Mouse (Mus musculus): ENCODE measurements around the gene Axin1.
A peak's percentile ranks its signal among the peaks of the same experiment; 100 is the strongest.
"Not testable (repeated sequence)": the region's sequence is repeated elsewhere in the genome, so short reads cannot be mapped to it uniquely, and the experiment has no call there.

The Axin1 gene

DNA sequence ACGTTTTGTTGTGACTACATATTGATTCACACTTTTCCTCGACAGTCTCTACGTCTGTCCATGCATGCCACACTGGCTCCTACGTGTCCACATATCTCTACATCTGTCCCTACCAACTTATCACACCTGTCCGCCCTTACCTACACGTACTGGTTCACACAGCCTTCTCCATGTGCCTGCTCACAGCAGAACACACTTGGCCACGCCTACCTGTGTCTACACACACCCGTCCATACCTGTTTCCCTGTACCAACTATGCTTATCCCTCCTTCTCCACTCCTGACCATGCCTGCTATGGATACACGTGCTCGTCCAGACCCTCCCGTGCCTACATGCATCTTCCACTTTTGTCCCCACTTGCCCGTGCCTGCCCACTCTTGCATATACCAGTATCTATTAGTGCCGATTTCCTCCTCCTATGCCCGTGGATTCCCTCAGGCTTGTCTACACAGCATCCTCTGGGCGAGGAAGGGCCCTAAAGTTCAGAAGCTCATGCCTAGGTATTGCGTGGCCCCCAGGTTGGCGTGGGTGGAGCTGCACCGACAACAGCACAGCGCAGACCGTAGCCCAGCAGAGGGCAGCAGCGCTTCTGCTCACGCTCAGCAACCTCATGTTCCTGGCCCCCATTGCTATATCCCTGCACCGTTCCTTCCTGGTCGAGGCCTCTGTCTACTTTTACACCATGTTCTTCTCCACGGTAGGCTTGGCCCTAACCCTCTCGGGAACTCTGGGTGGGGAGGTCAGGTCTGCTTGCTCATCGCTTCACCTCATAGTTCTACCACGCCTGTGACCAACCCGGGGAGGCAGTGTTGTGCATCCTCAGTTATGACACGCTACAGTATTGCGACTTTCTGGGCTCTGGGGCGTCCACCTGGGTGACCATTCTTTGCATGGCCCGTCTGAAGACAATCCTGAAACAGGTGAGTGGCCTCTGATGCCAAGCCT is 18.4 kb upstream of the Axin1 start:
- DNase-seq (ENCODE audit: low spot score): no peak

DNA sequence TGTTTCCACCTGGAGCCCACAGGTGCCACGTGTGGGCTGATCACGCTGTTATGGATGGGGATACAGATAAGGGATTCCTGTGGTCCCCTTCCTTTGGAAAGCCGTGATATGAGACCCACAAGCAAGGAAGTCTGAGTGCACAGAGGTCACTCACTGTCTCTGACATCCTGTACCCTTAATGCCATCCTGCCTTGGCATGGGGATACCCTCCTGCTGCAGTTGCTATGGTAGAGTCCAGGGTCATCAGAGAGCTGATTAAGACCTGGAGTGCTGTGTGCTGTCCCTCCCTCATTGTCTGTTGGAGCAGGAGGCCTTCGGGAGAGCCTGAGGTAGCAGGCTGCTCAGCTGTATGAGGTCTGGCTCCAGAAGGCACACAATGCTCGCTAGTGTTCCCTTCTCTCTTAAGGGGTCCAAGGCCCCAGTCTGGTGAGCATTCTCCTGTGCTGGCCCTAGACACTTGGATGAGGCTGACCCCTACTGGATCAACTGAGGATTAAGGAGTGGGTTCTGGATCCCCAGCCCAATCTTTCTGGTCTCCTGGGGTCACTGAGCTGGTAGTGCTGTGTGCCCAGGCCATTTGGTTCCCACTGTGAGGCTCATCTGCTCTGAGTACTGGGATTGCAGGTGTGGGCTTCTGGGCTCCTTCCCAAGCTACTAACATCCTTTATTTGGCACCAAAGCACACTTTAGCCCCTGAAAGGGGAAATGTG is 15.9 kb upstream of the Axin1 start:
- no peak for DNase-seq (ENCODE audit: low spot score)

DNA sequence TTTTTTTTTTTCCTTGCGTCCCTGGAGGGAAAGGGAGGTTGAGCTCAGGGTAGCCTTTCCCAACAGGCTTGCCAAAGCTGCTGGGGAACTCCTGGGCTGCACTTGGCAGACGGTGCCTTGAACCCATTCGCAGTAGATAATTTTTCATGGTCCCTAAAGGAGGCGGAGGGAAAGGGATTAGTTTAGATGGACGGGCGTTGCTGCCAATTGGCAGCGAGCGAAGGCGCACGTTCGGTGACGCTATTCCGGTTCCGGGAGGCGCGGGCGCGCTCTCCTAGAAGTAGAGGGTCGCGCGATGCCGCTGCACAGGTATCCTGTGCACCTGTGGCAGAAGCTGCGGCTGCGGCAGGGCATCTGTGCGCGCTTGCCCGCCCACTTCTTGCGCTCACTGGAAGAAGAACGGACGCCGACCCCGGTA is 15.2 kb upstream of the Axin1 start, which contains the start of gene Mrpl28:
Mrpl28 (plus strand) TSS at position 234 of the 418 bp plus-strand sequence.
- peak; percentile 83 for DNase-seq (ENCODE audit: low spot score)

DNA sequence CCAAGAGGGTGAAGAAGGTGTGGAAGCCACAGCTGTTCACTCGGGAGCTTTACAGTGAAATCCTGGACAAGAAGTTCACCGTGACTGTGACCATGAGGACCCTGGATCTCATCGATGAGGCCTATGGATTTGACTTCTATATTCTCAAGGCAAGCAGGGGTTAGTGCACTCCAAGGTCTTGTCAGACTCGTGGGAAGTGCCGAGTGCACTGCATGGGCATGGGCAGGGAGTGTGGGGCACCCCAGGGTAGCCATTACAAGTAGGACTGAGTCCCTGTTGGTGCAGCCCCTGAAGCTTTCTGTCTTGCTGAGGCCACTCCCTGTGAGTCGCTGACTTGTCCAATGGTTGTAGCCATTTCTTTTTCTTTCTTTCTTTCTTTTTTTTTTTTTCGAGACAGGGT is 13.9 kb upstream of the Axin1 start:
- DNase-seq (ENCODE audit: low spot score): no peak

DNA sequence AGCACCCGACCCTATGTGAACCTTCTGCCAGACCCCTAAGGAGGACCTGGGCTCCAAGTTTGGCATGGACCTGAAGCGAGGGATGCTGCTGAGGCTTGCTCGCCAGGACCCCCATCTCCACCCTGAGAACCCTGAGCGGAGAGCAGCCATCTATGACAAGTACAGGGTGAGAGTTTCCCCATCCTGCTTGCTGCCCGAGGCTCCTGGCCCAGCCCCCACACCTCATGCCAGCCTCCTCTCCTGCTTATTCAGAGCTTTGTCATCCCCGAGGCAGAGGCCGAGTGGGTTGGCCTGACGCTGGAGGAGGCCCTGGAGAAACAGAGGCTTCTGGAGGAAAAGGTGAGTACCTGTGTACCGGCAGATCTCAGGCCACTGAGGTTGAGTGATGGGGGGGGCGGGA is 13.3 kb upstream of the Axin1 start:
- DNase-seq (ENCODE audit: low spot score): no peak

DNA sequence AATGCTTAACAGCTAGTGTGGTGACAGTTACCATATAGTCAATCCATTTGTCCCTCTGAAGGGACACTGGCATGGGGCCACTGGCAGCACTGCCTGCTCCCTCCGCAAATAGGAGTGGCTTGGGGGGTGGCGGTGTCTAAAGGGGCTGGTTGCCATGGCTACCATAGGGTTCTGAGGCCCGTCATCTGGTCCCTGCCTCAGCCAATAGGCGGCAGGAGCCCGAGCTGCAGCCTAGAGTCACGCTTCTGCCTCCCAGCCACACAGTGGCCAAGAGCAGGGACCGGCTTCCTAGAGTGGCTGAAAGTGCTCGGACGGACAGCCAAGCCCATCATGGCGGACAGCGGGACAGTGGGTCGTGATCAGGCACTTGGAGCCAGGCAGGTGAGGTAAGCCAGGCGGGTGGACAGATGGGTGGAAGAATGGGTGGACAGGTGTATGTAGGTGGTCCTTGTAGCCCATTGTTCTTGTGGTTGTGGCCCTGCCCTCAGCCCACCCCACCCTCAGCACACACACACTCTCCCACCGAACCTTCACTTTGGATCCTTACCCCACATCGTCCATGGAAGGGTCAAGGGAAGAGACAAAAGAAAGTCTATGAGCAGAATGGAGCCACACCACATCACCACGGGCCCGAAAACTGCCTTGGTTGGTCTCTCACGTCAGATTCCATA is 7.3 kb upstream of the Axin1 start:
- DNase-seq (ENCODE audit: low spot score): no peak

DNA sequence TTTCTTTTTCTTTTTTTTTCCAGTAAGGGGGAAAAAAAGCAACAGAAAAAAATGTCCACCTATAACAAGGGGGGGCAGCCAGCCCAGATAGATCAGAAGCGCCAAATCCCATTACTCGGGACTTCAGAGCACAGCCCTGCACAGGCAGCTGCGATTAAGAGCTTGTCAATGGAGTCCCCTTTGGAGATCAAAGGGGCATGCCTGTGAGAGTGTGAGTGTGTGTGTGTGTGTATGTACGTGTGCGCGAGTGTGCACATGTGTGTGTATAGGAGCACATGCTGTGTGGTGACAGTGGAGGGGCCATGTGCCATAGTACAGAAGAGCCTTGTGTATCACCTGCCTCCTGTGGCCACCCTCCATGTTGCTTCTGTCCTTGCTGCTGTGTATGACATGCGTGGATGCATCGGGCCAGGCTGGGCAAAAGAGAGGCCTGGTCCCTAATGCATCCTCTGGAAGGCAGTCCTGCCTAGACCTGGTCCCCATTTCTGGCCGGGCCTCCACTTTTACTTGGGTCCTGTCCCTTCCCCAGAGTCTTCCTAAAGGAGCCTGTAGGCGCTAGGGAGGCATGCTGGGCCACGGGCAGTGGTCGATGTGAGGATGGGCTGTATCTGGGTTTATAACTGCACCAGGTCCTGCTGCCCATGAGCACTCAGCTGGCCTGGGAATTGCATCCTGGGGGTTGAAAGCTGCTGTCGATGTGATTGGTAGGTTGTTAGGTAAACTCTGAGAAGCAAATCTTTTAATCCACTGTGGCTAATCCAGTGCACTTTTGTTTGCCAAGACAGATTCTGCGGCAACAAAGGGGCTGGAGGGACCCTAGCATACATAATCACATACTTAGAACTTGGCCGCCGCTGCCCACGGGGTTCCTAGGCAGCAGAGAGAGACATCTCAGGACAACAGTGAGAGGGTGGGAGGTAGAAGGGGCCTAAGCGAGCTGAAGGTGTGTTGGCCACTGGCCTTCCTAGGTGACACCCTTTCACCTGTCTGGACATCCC is 6.3 kb upstream of the Axin1 start:
- no peak for DNase-seq (ENCODE audit: low spot score)

DNA sequence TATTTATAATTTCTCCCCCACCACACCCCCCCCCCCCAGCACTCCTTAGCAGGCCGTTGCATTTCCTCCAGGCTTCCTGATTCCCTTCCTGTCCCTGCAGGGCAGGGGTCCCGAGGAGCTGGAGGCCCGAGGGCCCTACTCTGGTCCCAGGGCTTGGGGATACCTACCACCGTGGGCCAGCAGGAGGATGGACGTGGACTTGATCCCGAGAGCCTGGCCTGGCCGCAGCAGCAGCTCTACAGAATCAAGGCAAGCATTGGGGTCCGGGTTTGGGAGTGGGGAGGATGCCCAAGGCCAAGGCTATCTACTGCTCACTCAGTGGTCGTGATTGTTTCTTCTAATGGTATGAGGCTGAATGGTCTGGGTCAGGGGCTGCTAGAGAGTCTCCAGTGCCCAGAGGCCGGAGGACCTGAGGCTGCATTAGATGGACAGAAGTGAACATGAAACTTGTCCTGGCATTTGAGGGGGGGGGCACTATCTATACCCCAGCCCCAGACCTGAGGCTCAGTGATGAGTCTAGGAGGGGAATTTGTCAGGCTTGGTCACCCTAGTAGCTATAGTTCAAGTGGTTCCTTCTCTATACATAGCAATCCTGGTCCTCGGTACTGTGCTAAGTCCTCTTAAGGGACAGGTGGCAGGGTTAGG is 1.3 kb upstream of the Axin1 start:
- DNase-seq (ENCODE audit: low spot score): no peak

DNA sequence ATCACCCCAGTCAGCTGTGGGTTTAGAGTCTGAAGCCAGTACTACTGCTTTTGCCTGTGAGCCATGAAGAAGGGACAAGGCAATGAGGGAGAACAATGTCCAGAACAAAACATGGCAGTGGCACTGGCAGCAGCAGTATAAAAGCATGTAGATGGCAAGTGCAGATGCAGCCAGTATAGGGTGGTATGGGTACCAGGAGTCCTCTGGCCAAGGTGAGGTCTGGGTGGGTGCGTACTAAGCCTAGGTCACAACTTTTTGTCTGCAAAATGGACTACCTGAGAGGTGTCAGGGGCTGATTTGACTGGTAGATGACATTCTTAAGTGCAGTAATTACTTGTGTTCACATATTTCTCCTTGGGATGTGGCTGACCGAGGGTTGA is 747 bp upstream of the Axin1 start:
- no peak for DNase-seq (ENCODE audit: low spot score)

DNA sequence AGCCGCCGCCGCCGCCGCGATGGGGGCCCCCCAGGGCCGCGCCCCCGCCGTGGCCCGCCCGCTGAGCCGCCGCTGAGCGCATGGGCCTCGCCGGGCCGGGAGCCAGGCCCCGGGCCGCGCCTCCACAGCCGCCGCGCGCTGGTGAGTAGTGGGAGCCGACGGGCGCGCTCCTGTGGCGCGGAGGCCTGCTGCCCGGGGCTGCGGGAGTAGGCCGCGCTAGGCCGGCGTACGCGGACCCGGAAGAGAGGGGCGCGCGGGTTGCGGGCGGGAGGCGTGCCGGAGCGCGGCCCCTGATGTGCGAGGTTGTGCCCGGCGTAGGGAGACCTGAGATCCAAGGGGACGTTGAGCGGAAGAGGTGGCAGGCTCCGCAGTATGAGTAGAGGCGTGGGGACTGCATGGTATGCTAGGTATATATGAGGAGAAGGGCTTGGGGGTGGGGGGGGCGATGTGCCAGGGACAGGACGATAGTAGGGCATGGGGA is 453 bp downstream of the Axin1 start:
- DNase-seq (ENCODE audit: low spot score): peak; percentile 32

DNA sequence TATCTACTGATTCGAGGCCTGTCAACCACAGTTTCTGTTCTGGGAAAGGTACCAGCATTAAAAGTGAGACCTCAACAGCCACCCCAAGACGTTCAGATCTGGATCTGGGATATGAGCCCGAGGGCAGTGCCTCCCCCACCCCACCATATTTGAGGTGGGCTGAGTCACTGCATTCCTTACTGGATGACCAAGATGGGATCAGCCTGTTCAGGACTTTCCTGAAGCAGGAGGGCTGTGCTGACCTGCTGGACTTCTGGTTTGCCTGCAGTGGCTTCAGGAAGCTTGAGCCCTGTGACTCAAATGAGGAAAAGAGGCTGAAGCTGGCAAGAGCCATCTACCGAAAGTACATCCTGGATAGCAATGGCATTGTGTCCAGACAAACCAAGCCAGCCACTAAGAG is 4.3 kb downstream of the Axin1 start:
- DNase-seq (ENCODE audit: low spot score): no peak

DNA sequence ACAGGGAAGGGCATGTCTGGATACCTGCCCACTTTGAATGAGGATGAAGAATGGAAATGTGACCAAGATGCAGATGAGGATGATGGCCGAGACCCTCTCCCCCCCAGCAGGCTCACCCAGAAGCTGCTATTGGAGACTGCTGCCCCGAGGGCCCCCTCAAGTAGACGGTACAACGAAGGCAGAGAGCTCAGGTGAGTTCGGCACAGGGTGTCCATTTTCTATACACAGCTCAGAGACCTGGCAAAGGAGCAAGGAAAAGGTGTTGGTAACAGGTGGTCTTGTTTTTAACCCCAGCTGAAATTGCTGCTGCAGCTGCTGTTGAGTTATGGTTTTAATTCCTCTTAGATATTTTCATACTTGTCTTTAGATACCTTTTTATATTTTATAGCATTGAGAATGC is 4.9 kb downstream of the Axin1 start:
- DNase-seq (ENCODE audit: low spot score): no peak

DNA sequence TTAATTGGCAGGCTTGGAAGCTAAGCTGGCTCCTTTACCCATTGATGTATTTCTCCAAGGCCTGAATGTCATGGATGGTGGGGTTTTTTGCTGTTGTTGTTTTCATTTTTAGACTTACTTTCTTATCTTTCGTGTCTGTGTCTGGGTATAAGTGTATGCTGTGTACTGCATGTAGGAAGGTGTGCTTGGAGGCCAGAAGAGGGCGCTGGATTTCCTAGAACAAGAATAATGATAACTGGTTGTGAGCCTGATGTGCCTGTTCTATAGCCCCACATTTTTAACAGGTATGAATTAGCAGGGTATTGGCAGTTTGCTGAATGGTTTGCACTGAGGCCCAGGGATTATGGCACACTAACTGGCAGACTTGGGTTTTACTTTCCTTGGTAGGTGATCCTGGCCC is 10.6 kb downstream of the Axin1 start:
- DNase-seq (ENCODE audit: low spot score): no peak

DNA sequence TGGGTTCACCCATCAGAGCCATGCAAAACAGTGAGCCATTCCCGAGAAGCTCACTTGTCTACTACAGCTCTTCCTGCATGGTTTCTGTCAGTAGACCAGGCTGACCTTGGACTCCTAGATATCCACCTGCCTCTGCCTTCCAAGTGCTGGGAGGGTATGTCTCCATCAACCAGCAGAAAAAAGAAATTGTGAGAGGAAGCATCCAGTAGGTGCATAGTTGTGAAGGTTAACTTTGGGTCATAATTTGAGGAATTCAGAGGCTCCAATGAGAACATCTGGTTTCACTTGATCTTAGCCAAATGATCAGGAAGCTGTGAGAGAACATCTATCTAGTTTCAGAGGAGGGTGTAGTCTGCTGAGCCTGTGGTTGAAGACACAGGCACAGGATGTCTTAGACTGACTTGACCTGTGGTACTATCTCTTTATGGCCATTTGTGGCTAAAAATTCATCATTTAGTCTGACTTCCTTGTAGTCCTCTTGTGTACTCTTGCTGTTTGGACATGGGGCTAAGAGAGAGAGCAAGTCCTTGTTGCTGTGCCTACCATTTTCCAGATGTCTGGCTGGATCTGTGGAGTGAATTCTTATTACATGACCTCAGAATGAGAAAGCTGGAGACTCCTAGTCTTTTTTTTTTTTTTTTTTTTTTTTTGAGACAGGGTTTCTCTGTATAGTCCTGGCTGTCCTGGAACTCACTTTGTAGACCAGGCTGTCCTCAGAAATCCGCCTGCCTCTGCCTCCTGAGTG is 13.6 kb downstream of the Axin1 start:
- DNase-seq (ENCODE audit: low spot score): no peak

DNA sequence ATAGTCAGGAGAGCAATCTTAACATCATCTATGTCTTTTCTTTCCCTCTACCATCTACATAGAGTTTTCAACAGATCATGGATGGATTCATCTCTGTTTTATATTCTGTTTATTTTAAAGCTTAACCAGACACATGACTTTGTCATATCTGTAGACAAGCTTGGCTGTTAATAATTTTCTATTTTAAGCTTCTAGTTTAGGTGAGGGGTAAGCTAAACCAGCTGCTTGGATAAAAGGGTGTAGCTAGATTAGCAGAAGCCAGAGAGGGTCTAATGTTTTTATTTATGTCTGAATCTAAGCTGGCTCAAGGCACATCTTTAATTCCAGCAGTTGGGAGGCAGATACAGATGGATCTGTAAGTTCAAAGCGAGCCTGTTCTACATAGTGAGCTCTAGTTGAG is 24.2 kb downstream of the Axin1 start:
- DNase-seq (ENCODE audit: low spot score): no peak

DNA sequence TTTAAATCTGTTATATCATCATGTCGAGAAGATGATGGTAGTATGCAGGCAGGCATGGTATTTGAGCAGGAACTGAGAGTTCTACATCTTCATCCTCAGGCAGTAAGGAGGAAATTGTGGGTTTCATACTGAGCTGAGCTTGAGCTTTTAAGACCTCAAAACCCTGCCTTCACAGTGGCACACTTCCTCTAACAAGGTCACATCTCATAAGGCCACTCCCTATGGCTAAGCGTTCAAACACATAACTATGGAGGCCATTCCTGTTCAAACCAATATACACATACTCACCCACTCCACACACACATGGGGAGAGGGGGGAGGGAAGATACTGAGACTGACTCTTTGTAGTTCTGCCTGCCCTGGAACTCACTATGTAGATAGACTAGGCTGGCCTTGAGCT is 29.6 kb downstream of the Axin1 start:
- DNase-seq (ENCODE audit: low spot score): no peak

DNA sequence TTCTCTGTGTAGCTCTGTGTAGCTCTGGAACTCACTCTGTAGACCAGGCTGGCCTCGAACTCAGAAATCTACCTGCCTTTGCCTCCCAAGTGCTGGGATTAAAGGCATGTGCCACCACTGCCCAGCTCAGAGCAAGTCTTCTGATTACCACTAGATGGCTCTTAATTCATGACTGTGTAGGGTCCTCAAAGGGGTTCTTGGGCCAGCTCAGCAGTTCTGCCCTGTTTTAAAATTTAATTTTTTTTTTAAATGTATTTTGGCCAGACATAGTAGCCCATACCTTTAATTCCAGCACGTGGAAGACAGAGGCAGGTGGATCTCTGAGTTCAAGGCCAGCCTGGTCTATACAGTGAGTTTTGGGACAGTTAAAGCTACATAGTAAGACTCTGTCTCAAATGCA is 36.8 kb downstream of the Axin1 start:
- DNase-seq (ENCODE audit: low spot score): not testable (repeated sequence)

DNA sequence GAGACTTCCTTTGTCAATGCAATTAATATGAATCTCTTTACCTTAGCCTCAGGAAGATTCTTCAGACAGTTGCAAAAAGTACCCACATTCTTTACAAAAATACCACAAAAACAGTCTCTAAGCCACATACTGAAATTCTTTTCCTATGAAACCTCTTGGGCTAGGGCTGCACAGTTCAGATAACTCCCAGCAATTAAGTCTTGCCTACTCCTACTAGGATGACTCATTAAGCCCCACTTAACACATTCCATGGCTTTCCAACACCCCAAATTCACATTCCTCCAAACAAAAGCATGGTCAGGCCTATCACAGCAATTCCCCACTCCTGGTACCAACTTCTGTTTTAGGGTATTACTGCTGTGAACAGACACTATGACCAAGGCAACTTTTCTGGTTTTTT is 40.1 kb downstream of the Axin1 start:
- no peak for DNase-seq (ENCODE audit: low spot score)

DNA sequence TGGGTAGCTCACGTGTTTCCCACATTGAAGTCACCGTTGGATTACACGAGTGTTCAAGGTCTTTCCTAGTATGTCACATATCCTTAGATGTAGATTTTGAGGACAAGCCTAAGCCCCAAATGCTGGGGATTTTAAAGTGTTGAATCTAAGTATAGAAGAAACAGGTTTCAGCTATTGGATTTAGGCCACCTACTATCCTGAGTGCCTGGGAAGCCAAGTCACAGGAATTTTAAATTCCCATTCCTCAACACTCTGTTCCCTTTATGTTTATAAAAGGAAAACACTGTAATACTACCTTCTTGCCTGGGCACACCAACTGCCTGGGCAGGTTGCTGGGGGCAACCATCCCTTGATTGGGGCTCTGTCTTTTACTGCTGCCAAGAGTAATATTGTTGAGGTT is 42.7 kb downstream of the Axin1 start:
- no peak for DNase-seq (ENCODE audit: low spot score)

DNA sequence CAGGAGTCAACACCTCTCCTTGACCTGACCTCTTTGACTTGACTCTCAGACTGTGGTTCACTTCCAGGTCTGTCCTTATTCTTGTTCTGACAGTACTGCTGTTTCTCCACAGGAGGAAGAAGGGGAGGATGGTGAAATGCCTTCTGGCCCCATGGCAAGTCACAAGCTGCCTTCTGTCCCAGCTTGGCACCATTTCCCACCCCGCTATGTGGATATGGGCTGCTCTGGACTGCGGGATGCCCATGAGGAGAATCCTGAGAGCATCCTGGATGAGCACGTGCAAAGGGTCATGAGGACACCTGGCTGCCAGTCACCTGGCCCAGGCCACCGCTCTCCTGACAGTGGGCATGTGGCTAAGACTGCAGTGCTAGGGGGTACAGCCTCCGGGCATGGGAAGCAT is 49.1 kb downstream of the Axin1 start:
- no peak for DNase-seq (ENCODE audit: low spot score)
